Mouse (Mus musculus) MEL (cell line): ENCODE measurements at regions not wholly inside any gene's neighbourhood (a gene's known extent, or its start where the extent isn't known, plus 50 kb on each side); places are given as distances from the start of the nearest gene placed in this dataset.

Experiments
- DNase-seq: peaks from one replicate; pipeline ENCODE4 v3.0.0; 2011; ENCODE audit warnings: low read depth, low spot score
- H3K27ac ChIP-seq: 2 replicates; pipeline ENCODE4 v1.5.1; 2012; ENCODE audit warnings: low read depth, mild to moderate bottlenecking, control low read depth, low read length, moderate library complexity; ENCODE audit not compliant: control insufficient read depth
- H3K27me3 ChIP-seq, 2 experiments: fragments of 150-350 bp in 1 of 2; sonication (generic) in 1 of 2; 2 replicates each; pipeline ENCODE4 v1.6.1; 2012; ENCODE audit warnings: low read length in 2 of 2, mild to moderate bottlenecking in 2 of 2, improper control_type of control experiment in 1 of 2, moderate library complexity in 1 of 2; ENCODE audit not compliant: insufficient read depth in 2 of 2, control insufficient read depth in 1 of 2
- H3K36me3 ChIP-seq, 2 experiments: 2 replicates each; pipeline ENCODE4 v1.6.1; 2012 to 2014; ENCODE audit warnings: low read length in 2 of 2, improper control_type of control experiment in 1 of 2, inconsistent platforms in 1 of 2, mild to moderate bottlenecking in 1 of 2; ENCODE audit not compliant: insufficient read depth in 2 of 2, control insufficient read depth in 1 of 2
- H3K4me1 ChIP-seq, 2 experiments: fragments of 150-350 bp in 1 of 2; sonication (generic) in 1 of 2; 2 replicates each; pipeline ENCODE4 v1.6.1; 2012; ENCODE audit warnings: low read length in 2 of 2, improper control_type of control experiment in 1 of 2, mild to moderate bottlenecking in 1 of 2; ENCODE audit not compliant: insufficient read depth in 2 of 2, control insufficient read depth in 1 of 2
- H3K4me3 ChIP-seq, 2 experiments: fragments of 150-350 bp in 1 of 2; sonication (generic) in 1 of 2; 2 replicates each; pipeline ENCODE4 v1.5.1; 2012; ENCODE audit warnings: low read depth in 2 of 2, low read length in 2 of 2, mild to moderate bottlenecking in 2 of 2, moderate library complexity in 2 of 2, control low read depth in 1 of 2, improper control_type of control experiment in 1 of 2; ENCODE audit not compliant: control insufficient read depth in 1 of 2, insufficient read depth in 1 of 2
- H3K79me2 ChIP-seq: 2 replicates; pipeline ENCODE4 v1.6.1; 2012; ENCODE audit warnings: mild to moderate bottlenecking, low read length, moderate library complexity; ENCODE audit not compliant: control insufficient read depth, poor library complexity, insufficient read depth
- H3K9ac ChIP-seq: 2 replicates; pipeline ENCODE4 v1.6.1; 2012; ENCODE audit warnings: low read depth, mild to moderate bottlenecking, control low read depth, low read length, moderate library complexity; ENCODE audit not compliant: control insufficient read depth, poor library complexity, severe bottlenecking
- H3K9me3 ChIP-seq: fragments of 150-350 bp; sonication (generic); replicated peaks from 2 replicates; pipeline ENCODE4 v1.6.1; 2012; ENCODE audit warnings: mild to moderate bottlenecking, low read length, improper control_type of control experiment, moderate library complexity; ENCODE audit not compliant: insufficient read depth
- CHD1 ChIP-seq: IDR thresholded peaks from 2 replicates; pipeline ENCODE4 v1.6.1; 2012; ENCODE audit warnings: low read depth, mild to moderate bottlenecking, inconsistent platforms, low read length, improper control_type of control experiment
- CTCF ChIP-seq, 3 experiments: IDR thresholded peaks in 2 of 3; conservative IDR thresholded peaks in 1 of 3; 2 replicates each; pipeline ENCODE4 v1.5.1; 2011 to 2012; ENCODE audit warnings: low read length in 3 of 3, low read depth in 2 of 3, mild to moderate bottlenecking in 2 of 3, improper control_type of control experiment in 1 of 3, inconsistent platforms in 1 of 3, mixed read lengths in 1 of 3, moderate library complexity in 1 of 3; ENCODE audit not compliant: control insufficient read depth in 1 of 3, insufficient read depth in 1 of 3, poor library complexity in 1 of 3, severe bottlenecking in 1 of 3
- ELF1 ChIP-seq: IDR thresholded peaks from 2 replicates; pipeline ENCODE4 v1.6.1; 2014; ENCODE audit warnings: low read depth, mild to moderate bottlenecking, inconsistent platforms, low read length, improper control_type of control experiment, moderate library complexity
- EP300 ChIP-seq, 2 experiments: IDR thresholded peaks; 2 replicates each; pipeline ENCODE4 v1.6.1; 2011; ENCODE audit warnings: improper control_type of control experiment in 2 of 2, low read length in 2 of 2, low read depth in 1 of 2, mild to moderate bottlenecking in 1 of 2
- ETS1 ChIP-seq: IDR thresholded peaks from 2 replicates; pipeline ENCODE4 v1.6.1; 2012; ENCODE audit warnings: low read depth, mild to moderate bottlenecking, inconsistent platforms, low read length, improper control_type of control experiment, moderate library complexity
- GABPA ChIP-seq: IDR thresholded peaks from 2 replicates; pipeline ENCODE4 v1.6.1; 2012; ENCODE audit warnings: low read depth, mild to moderate bottlenecking, inconsistent platforms, low read length, improper control_type of control experiment, moderate library complexity
- KAT2A ChIP-seq: conservative IDR thresholded peaks from 2 replicates; pipeline ENCODE4 v1.6.1; 2012; ENCODE audit warnings: low read depth, low read length, improper control_type of control experiment, inconsistent platforms
- MAX ChIP-seq: IDR thresholded peaks from 2 replicates; pipeline ENCODE4 v1.6.1; 2011; ENCODE audit warnings: low read length, improper control_type of control experiment
- MXI1 ChIP-seq: IDR thresholded peaks from 2 replicates; pipeline ENCODE4 v1.6.1; 2011; ENCODE audit warnings: mild to moderate bottlenecking, low read depth, low read length, improper control_type of control experiment
- MYB ChIP-seq: IDR thresholded peaks from 2 replicates; pipeline ENCODE4 v1.6.1; 2011; ENCODE audit warnings: mild to moderate bottlenecking, low read depth, low read length, improper control_type of control experiment
- MYC ChIP-seq: IDR thresholded peaks from 2 replicates; pipeline ENCODE4 v1.6.1; 2011; ENCODE audit warnings: low read depth, mild to moderate bottlenecking, low read length, improper control_type of control experiment, moderate library complexity
- NELFE ChIP-seq: IDR thresholded peaks from 2 replicates; pipeline ENCODE4 v1.6.1; 2011; ENCODE audit warnings: low read depth, low read length, improper control_type of control experiment
- NRF1 ChIP-seq: IDR thresholded peaks from 2 replicates; pipeline ENCODE4 v1.6.1; 2014; ENCODE audit warnings: low read depth, mild to moderate bottlenecking, inconsistent platforms, low read length, improper control_type of control experiment, moderate library complexity; ENCODE audit not compliant: poor library complexity, insufficient read depth, severe bottlenecking
- POLR2A ChIP-seq, 2 experiments: IDR thresholded peaks; 2 replicates each; pipeline ENCODE4 v1.6.1; 2011 to 2012; ENCODE audit warnings: low read length in 2 of 2, mild to moderate bottlenecking in 2 of 2, control low read depth in 1 of 2, improper control_type of control experiment in 1 of 2, low read depth in 1 of 2, moderate library complexity in 1 of 2; ENCODE audit not compliant: control insufficient read depth in 1 of 2, insufficient read depth in 1 of 2, poor library complexity in 1 of 2
- POLR2AphosphoS2 ChIP-seq: IDR thresholded peaks from 2 replicates; pipeline ENCODE4 v1.6.1; 2011; ENCODE audit warnings: low read length, improper control_type of control experiment
- RCOR1 ChIP-seq: IDR thresholded peaks from 2 replicates; pipeline ENCODE4 v1.6.1; 2012; ENCODE audit warnings: low read depth, mild to moderate bottlenecking, inconsistent platforms, low read length, improper control_type of control experiment
- SIN3A ChIP-seq: IDR thresholded peaks from 2 replicates; pipeline ENCODE4 v1.6.1; 2012; ENCODE audit warnings: low read length, improper control_type of control experiment, inconsistent platforms
- SMC3 ChIP-seq: IDR thresholded peaks from 2 replicates; pipeline ENCODE4 v1.6.1; 2011; ENCODE audit warnings: low read depth, low read length, improper control_type of control experiment
- TAL1 ChIP-seq: IDR thresholded peaks from 2 replicates; pipeline ENCODE4 v1.6.1; 2012; ENCODE audit warnings: mild to moderate bottlenecking, inconsistent platforms, low read length, moderate library complexity, mixed read lengths
- TBP ChIP-seq: IDR thresholded peaks from 2 replicates; pipeline ENCODE4 v1.8.0; 2011; ENCODE audit warnings: low read depth, low read length, improper control_type of control experiment
- TCF12 ChIP-seq: IDR thresholded peaks from 2 replicates; pipeline ENCODE4 v1.6.1; 2014; ENCODE audit warnings: low read depth, mild to moderate bottlenecking, inconsistent platforms, low read length, improper control_type of control experiment, moderate library complexity
- USF2 ChIP-seq, 2 experiments: IDR thresholded peaks; 2 replicates each; pipeline ENCODE4 v1.6.1; 2011 to 2012; ENCODE audit warnings: improper control_type of control experiment in 2 of 2, low read length in 2 of 2, borderline replicate concordance in 1 of 2, inconsistent platforms in 1 of 2, low read depth in 1 of 2, mild to moderate bottlenecking in 1 of 2; ENCODE audit not compliant: insufficient read depth in 1 of 2
- ZC3H11A ChIP-seq: IDR thresholded peaks from 2 replicates; pipeline ENCODE4 v1.6.1; 2012; ENCODE audit warnings: low read depth, mild to moderate bottlenecking, inconsistent platforms, low read length, improper control_type of control experiment
- ZKSCAN1 ChIP-seq: IDR thresholded peaks from 2 replicates; pipeline ENCODE4 v1.6.1; 2012; ENCODE audit warnings: low read depth, mild to moderate bottlenecking, inconsistent platforms, low read length, improper control_type of control experiment, moderate library complexity

- H3K9me3 ChIP-seq: no peaks in the 10 kb centered on the region
- no peak overlapping the region for H3K9ac ChIP-seq
- H3K27me3 ChIP-seq: peaks cover 2 to 4% of the 10 kb centered on the region in 2 experiments; a peak in 3 of 4 replicates
- no peaks in the 10 kb centered on the region for H3K79me2 ChIP-seq
- DNase-seq: no peak
- no peak overlapping the region for H3K27ac ChIP-seq
- H3K36me3 ChIP-seq: no peaks in the 10 kb centered on the region
- H3K4me1 ChIP-seq: no peaks in the 10 kb centered on the region
- H3K4me3 ChIP-seq: no peak overlapping the region
- TF ChIP-seq TCF12: no peak
Observed at GRCm38 (mm10) chr12:55930468-55930867, 94.3 kb downstream of the Brms1l start.

- Histone ChIP-seq H3K4me1 (no peaks in the 10 kb centered on the region), H3K27me3 (peaks cover 3 to 5% of the 10 kb centered on the region in 2 experiments), H3K9ac (no peak overlapping the region), H3K27ac (no peak overlapping the region), H3K36me3 (no peaks in the 10 kb centered on the region), H3K4me3 (no peak overlapping the region), H3K79me2 (no peaks in the 10 kb centered on the region), H3K9me3 (no peaks in the 10 kb centered on the region)
- DNase-seq: no peak
- TF ChIP-seq ETS1 (no peak), ELF1 (no peak), MYC (no peak), CTCF (IDR thresholded peaks at IDR 0.05 in 2 of 3, conservative IDR thresholded peaks at IDR 0.05 in 1 of 3; ENCODE audit: control insufficient read depth in 1 of 3, insufficient read depth in 1 of 3, low read depth in 2 of 3, low read length in 3 of 3, poor library complexity in 1 of 3, severe bottlenecking in 1 of 3) (no peak), KAT2A (no peak), TCF12 (no peak), SIN3A (no peak), POLR2A (IDR thresholded peaks at IDR 0.05; ENCODE audit: control insufficient read depth in 1 of 2, insufficient read depth in 1 of 2, low read depth in 1 of 2, low read length in 2 of 2, poor library complexity in 1 of 2) (no peak), SMC3 (no peak), GABPA (no peak), MYB (no peak), NRF1 (no peak), NELFE (no peak), ZKSCAN1 (no peak), ZC3H11A (no peak)
Observed at GRCm38 (mm10) chr12:55926974-55927321, 90.8 kb downstream of the Brms1l start.

- Histone ChIP-seq H3K27me3 (peaks cover 3 to 7% of the 10 kb centered on the region in 2 experiments), H3K9me3 (no peaks in the 10 kb centered on the region), H3K27ac (no peak overlapping the region), H3K79me2 (no peaks in the 10 kb centered on the region), H3K4me1 (no peaks in the 10 kb centered on the region), H3K36me3 (no peaks in the 10 kb centered on the region)
- no peak for DNase-seq
- TF ChIP-seq RCOR1 (no peak), NELFE (no peak), CHD1 (no peak), USF2 (IDR thresholded peaks at IDR 0.05; ENCODE audit: borderline replicate concordance in 1 of 2, insufficient read depth in 1 of 2, low read depth in 1 of 2, low read length in 2 of 2) (no peak), SMC3 (no peak), MAX (no peak), TAL1 (no peak), POLR2AphosphoS2 (no peak), GABPA (no peak), MYB (no peak), EP300 (IDR thresholded peaks at IDR 0.05; ENCODE audit: low read depth in 1 of 2, low read length in 2 of 2) (no peak), TBP (no peak), MXI1 (no peak), KAT2A (no peak), NRF1 (no peak), ETS1 (no peak)
- TF ChIP-seq, all 39 proteins: peak for 0
- H3K4me3 ChIP-seq: no peak overlapping the region
- no peak overlapping the region for H3K9ac ChIP-seq
Observed at GRCm38 (mm10) chr12:55926276-55926973, 90.3 kb downstream of the Brms1l start.
